Mouse (Mus musculus) MEL (cell line): Measurements from ENCODE around the gene Per1. TPM values are rescaled to one million over a fixed set of nuclear protein-coding genes. Genes with fewer than 3 reads are reported as not detected.

Experiments used
- polyA plus RNA-seq, 2 experiments: library from polyadenylated mRNA; stranded (reverse) in 1 of 2; unstranded in 1 of 2; fragments of >175 nt in 1 of 2; fragments of >200 nt in 1 of 2; gene quantifications; 2 replicates each; pipeline versions ENCODE4 v1.2.1 to v1.2.4; 2012; ENCODE audit warnings: low replicate concordance in 2 of 2, low read depth in 1 of 2; ENCODE audit not compliant: insufficient read length in 2 of 2, insufficient read depth in 1 of 2, missing spikeins in 1 of 2
- total RNA-seq: library from RNA; depleted of rRNA; stranded (reverse); fragments of 300-350 nt; gene quantifications from 2 replicates; pipeline ENCODE4 v1.2.3, GENCODE M21; 2012; rRNA removed

Gene Per1
- total and polyA plus RNA-seq, 3 experiments: 4.5 to 34.9 TPM; not detected in 1

Other genes starting within 250 kb of the Per1 start
- 59.6 and 70.7 TPM in 2 replicates for gene Ndel1, start 223.4 kb upstream of the Per1 start, total RNA-seq
- gene Ndel1, start 223.4 kb upstream of the Per1 start, polyA plus RNA-seq: 10 to 100 TPM; 55.0 to 61.2 TPM
- 0.23 TPM in 2 replicates for gene Rnf222, start 206.7 kb upstream of the Per1 start, total RNA-seq
- gene Rnf222, start 206.7 kb upstream of the Per1 start, polyA plus RNA-seq: under 1 TPM in 1 of 2 experiments, not detected in 1; 0.28 TPM
- gene Rpl26, start 193.6 kb upstream of the Per1 start, total RNA-seq: 5,179 and 5,512 TPM in 2 replicates
- gene Rpl26, start 193.6 kb upstream of the Per1 start, polyA plus RNA-seq: 1,000 to 10,000 TPM in 1 of 2 experiments, not detected in 1; 3,167 TPM
- not detected in 2 replicates for gene Odf4, start 168.1 kb upstream of the Per1 start, total RNA-seq
- gene Odf4, start 168.1 kb upstream of the Per1 start, polyA plus RNA-seq: not detected
- gene Arhgef15, start 137.7 kb upstream of the Per1 start, total RNA-seq: 0.23 TPM in 1 of 2 replicates, not detected in the other
- under 1 TPM in 1 of 2 experiments, not detected in 1; 0.74 TPM for gene Arhgef15, start 137.7 kb upstream of the Per1 start, polyA plus RNA-seq
- 3.3 and 4.9 TPM in 2 replicates for gene Slc25a35, start 127.1 kb upstream of the Per1 start, total RNA-seq
- gene Slc25a35, start 127.1 kb upstream of the Per1 start, polyA plus RNA-seq: 1 to 10 TPM in 1 of 2 experiments, not detected in 1; 3.3 TPM
- 182 and 207 TPM in 2 replicates for gene Rangrf, start 120.0 kb upstream of the Per1 start, total RNA-seq
- gene Rangrf, start 120.0 kb upstream of the Per1 start, polyA plus RNA-seq: 100 to 1,000 TPM in 1 of 2 experiments, not detected in 1; 159 TPM
- 124 and 130 TPM in 2 replicates for gene Pfas, start 86.8 kb upstream of the Per1 start, total RNA-seq
- 100 to 1,000 TPM in 1 of 2 experiments, 10 to 100 TPM in 1; 63.5 to 149 TPM for gene Pfas, start 86.8 kb upstream of the Per1 start, polyA plus RNA-seq
- gene Ctc1, start 79.3 kb upstream of the Per1 start, total RNA-seq: 16.0 and 19.5 TPM in 2 replicates
- 10 to 100 TPM in 1 of 2 experiments, not detected in 1; 59.1 TPM for gene Ctc1, start 79.3 kb upstream of the Per1 start, polyA plus RNA-seq
- 120 and 124 TPM in 2 replicates for gene Aurkb, start 49.6 kb upstream of the Per1 start, total RNA-seq
- gene Aurkb, start 49.6 kb upstream of the Per1 start, polyA plus RNA-seq: 100 to 1,000 TPM; 159 to 170 TPM
- 9.2 and 10.2 TPM in 2 replicates for gene Borcs6, start 35.5 kb upstream of the Per1 start, total RNA-seq
- 1 to 10 TPM in 1 of 2 experiments, not detected in 1; 9.3 TPM for gene Borcs6, start 35.5 kb upstream of the Per1 start, polyA plus RNA-seq
- 44.8 and 47.0 TPM in 2 replicates for gene Tmem107, start 24.4 kb upstream of the Per1 start, total RNA-seq
- gene Tmem107, start 24.4 kb upstream of the Per1 start, polyA plus RNA-seq: 10 to 100 TPM in 1 of 2 experiments, not detected in 1; 79.5 TPM
- gene Vamp2, start 6.7 kb upstream of the Per1 start, total RNA-seq: 3.3 and 4.2 TPM in 2 replicates
- gene Vamp2, start 6.7 kb upstream of the Per1 start, polyA plus RNA-seq: 10 to 100 TPM in 1 of 2 experiments, not detected in 1; 28.9 TPM
- 0.08 TPM in 1 of 2 replicates, not detected in the other for gene Hes7, start 25.2 kb downstream of the Per1 start, total RNA-seq
- gene Hes7, start 25.2 kb downstream of the Per1 start, polyA plus RNA-seq: 1 to 10 TPM in 1 of 2 experiments, not detected in 1; 1.4 TPM
- 0.08 TPM in 1 of 2 replicates, not detected in the other for gene 9130213A22Rik, start 27.4 kb downstream of the Per1 start, total RNA-seq
- under 1 TPM in 1 of 2 experiments, not detected in 1; 0.26 TPM for gene 9130213A22Rik, start 27.4 kb downstream of the Per1 start, polyA plus RNA-seq
- not detected in 2 replicates for gene Aloxe3, start 30.7 kb downstream of the Per1 start, total RNA-seq
- under 1 TPM in 1 of 2 experiments, not detected in 1; 0.13 TPM for gene Aloxe3, start 30.7 kb downstream of the Per1 start, polyA plus RNA-seq
- gene Alox12b, start 61.8 kb downstream of the Per1 start, total RNA-seq: not detected in 2 replicates
- not detected for gene Alox12b, start 61.8 kb downstream of the Per1 start, polyA plus RNA-seq
- gene Alox8, start 102.6 kb downstream of the Per1 start, total RNA-seq: 0.31 and 0.56 TPM in 2 replicates
- under 1 TPM in 1 of 2 experiments, not detected in 1; 0.07 TPM for gene Alox8, start 102.6 kb downstream of the Per1 start, polyA plus RNA-seq
- gene Gucy2e, start 141.8 kb downstream of the Per1 start, total RNA-seq: not detected in 2 replicates
- not detected for gene Gucy2e, start 141.8 kb downstream of the Per1 start, polyA plus RNA-seq
- gene Cntrob, start 228.6 kb downstream of the Per1 start, total RNA-seq: 16.5 and 17.8 TPM in 2 replicates
- gene Cntrob, start 228.6 kb downstream of the Per1 start, polyA plus RNA-seq: 10 to 100 TPM in 1 of 2 experiments, not detected in 1; 38.3 TPM
- gene Trappc1, start 228.8 kb downstream of the Per1 start, total RNA-seq: 57.6 and 58.6 TPM in 2 replicates
- gene Trappc1, start 228.8 kb downstream of the Per1 start, polyA plus RNA-seq: 10 to 100 TPM in 1 of 2 experiments, not detected in 1; 89.8 TPM
- 3.0 and 3.8 TPM in 2 replicates for gene Kcnab3, start 231.0 kb downstream of the Per1 start, total RNA-seq
- gene Kcnab3, start 231.0 kb downstream of the Per1 start, polyA plus RNA-seq: 1 to 10 TPM in 1 of 2 experiments, not detected in 1; 6.2 TPM
- 6.4 and 11.5 TPM in 2 replicates for gene Rnf227, start 245.2 kb downstream of the Per1 start, total RNA-seq
- gene Rnf227, start 245.2 kb downstream of the Per1 start, polyA plus RNA-seq: 10 to 100 TPM in 1 of 2 experiments, not detected in 1; 12.4 TPM